Mouse (Mus musculus): ENCODE measurements around the gene Brat1. TPM values are rescaled to one million over a fixed set of nuclear protein-coding genes. Genes with fewer than 3 reads are reported as not detected.

Gene Brat1
- total RNA-seq, 2 experiments from 2014 or later: 8.3 to 9.0 TPM

DNA sequence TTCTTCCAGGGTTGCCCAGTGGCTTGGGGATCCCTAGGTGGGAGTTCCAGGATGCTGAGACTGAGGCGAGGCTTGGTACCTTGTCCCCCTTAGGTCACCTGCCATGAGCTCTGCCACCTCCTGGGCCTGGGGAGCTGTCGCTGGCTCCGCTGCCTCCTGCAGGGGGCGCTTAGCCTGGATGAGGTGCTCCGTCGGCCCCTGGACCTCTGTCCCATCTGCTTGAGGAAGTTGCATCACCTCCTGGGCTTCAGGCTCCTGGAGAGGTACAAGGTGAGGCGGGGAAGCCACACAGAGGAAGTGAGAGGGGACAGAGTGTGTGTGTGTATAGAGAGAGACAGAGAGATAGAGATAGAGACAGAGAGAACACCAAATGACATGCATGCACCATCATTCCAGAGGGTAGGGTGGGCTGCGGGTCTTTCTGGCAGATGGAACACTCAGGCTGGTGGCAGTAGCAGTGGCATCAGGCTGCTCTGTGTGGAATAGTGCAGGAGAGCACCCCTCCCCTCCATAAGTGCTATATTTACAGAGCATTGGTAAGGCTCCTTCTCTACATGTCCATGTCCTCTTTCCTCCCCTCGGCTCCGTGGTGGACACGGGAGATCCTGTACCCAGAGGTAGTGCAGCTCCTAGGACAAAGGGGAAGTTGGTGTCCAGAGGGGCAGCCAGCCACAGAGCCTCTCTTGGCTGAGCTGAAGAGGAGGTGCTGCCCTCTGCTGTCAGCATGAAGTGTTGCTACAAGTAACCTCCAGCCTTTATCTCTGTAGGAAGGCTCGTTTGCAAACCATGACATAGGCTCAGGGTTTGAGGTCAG lies 44.5 kb downstream of the Brat1 start:
- peak; percentile 85 for DNase-seq

DNA sequence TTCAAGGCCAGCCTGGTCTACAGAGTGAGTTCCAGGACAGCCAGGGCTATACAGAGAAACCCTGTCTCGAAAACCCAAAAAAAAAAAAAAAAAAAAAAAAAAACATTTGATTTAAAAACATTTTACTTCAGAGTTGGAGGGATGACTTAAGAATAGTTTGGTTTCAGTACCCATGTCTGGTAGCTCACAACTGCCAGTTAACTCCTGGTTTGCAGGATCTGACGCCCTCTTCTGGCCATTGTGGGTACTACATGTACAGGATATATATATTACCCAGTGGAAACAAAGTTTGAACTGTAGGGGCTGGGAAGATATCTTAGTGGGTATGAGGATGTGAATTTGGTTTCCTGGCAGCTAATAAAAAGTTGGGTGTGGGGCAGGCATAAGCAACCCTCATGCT lies 46.1 kb downstream of the Brat1 start:
- DNase-seq: peak; percentile 58

GRCm38 (mm10) chr5:140752041-140752440 lies 47.2 kb downstream of the Brat1 start:
- DNase-seq: no peak

GRCm38 (mm10) chr5:140752639-140753038 lies 47.8 kb downstream of the Brat1 start:
- DNase-seq: no peak

DNA sequence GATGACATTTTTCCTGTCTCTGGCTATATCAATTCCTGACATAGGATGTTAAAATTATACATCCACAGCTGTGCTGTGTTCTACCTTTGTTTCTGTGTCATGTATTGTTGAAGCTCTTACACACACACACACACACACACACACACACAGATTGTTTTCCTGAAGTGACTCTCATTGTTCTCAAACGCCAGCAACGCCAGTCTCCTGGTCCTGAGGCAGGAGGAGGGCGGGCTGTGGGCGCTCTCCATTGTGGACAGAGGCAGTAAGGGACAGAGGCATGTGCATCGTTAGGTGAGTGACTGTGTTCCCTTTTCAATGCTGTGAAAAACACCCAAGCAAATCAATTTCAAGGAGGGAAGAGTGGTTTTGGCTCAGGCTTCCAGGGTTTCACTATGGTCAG lies 48.4 kb downstream of the Brat1 start:
- no peak for DNase-seq

GRCm38 (mm10) chr5:140758864-140759263 lies 54.1 kb downstream of the Brat1 start:
- no peak for DNase-seq

GRCm38 (mm10) chr5:140762540-140762939 lies 57.7 kb downstream of the Brat1 start:
- no peak for DNase-seq

DNA sequence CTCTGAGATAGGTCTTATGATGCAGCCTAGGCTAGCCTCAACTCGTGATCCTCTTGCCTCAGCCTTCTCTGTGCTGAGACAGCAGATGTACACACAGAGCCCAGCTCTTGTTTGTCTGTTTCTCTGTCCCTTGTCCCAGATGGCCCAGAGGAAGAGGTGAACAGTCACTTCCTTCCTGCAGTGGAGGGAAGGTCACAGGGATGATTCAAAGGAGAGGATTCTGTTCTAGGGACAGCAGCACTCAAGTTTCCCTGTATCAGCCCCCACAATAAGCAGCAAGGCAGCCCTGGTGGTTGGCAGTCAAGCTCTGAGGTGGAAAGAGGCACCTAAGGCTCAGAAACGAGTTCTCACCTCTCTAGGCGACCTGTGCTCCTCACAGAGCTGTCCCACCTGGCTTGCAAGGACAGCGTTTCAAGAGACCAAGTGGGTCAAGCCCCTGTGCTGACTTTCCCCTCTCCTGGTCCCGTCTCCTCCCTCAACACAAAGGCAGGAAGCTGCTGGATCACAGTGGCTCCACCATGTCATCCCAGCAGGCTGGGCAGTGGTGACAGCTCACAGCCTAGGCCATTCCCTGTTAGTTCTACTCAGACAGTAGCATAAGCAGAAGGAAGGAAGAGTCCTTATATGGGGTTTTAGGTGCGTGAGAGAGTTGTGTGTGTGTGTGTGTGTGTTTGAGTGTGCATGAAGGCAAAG lies 60.3 kb downstream of the Brat1 start:
- peak; percentile 41 for DNase-seq

- no peak for DNase-seq
Measured at GRCm38 (mm10) chr5:140766566-140766965, 61.8 kb downstream of the Brat1 start.

DNA sequence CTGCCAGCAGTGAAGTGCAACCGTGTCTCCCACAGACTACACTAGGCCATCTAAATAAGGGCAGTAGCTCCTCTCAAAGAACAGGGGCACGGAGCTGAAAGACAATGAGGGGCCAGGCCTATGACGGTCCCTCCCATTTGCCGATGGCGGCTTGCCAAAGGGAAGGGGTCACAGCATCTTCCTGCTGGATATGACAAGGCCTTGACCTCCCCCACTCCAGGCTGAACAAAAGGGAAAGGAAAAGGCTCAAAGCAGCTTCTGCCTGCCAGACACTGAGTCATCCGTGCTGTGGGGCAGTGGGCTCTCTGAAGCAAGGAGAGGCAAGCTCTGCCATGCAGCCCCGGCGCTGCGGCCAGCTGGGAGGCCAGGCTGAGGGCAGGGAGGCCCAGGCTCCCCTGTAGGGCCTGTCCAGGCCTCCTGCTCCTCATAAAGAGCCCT lies 62.9 kb downstream of the Brat1 start:
- DNase-seq: peak; percentile 93

DNA sequence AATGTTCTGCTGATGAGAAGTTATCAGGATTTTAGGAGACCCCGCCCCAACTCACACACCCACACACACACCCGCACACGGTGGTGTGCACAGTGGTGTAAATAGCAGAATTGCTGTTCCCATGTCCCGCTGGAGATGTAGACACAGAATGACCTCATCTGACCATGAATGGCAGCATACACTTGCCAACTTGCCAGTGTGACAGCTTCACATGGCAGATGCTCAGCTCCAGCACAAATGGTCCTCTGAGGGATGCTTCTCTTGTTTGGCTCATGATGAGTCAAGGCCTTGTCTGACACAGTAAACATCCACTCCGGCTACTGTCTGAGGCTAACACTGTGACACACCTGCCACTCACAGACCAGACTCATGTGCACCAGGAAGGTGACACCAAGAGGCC lies 63.5 kb downstream of the Brat1 start:
- DNase-seq: no peak

Other genes with a start within 250 kb of the Brat1 start
- gene Chst12, start 199.5 kb upstream of the Brat1 start, total RNA-seq (2021): 1 to 10 TPM; 6.3 to 7.0 TPM
- not detected for gene Grifin, start 139.9 kb upstream of the Brat1 start, total RNA-seq (2021)
- 10 to 100 TPM; 11.6 to 12.1 TPM for gene Lfng, start 97.7 kb upstream of the Brat1 start, total RNA-seq (2021)
- gene Ttyh3, start 56.0 kb upstream of the Brat1 start, total RNA-seq (2021): 10 to 100 TPM; 83.0 to 90.4 TPM
- 10 to 100 TPM; 11.3 to 12.8 TPM for gene Iqce, start 2.6 kb upstream of the Brat1 start, total RNA-seq (2021)
- gene Amz1, start 19.1 kb downstream of the Brat1 start, total RNA-seq (2021): 1 to 10 TPM in 1 of 2 experiments, under 1 TPM in 1; 0.93 to 1.5 TPM
- 10 to 100 TPM; 85.9 to 86.8 TPM for gene Gna12, start 125.4 kb downstream of the Brat1 start, total RNA-seq (2021)

Data from heart, postnatal 4 days (tissue).